Mouse (Mus musculus) intestine, embryonic 14.5 days (tissue): ENCODE results near the gene Shank3. TPM values are rescaled to one million over a fixed set of nuclear protein-coding genes. Genes with fewer than 3 reads are reported as not detected.

Experiments used
- ATAC-seq: fragments of 200-750 bp; cut with Nextera tagmentation; replicated peaks from 2 replicates; pipeline ENCODE4 v1.8.0; 2017; ENCODE audit warnings: low read depth, moderate number of reproducible peaks, moderate TSS enrichment, moderate library complexity; ENCODE audit not compliant: low FRiP score, low TSS enrichment
- DNase-seq: peaks from one replicate; pipeline ENCODE4 v3.0.0-alpha.2; 2018; ENCODE audit warnings: low spot score
- H3K27ac ChIP-seq: fragments of 300-500 bp; sonication (generic); 2 replicates; pipeline ENCODE4 v1.5.1; 2014; ENCODE audit warnings: low read depth, mild to moderate bottlenecking, control low read depth
- H3K27me3 ChIP-seq: fragments of 300-500 bp; sonication (generic); replicated peaks from 2 replicates; pipeline ENCODE4 v1.6.1; 2014; ENCODE audit warnings: low read length, control low read depth; ENCODE audit not compliant: control insufficient read depth, insufficient read depth
- H3K36me3 ChIP-seq: fragments of 300-500 bp; sonication (generic); 2 replicates; pipeline ENCODE4 v1.6.1; 2014; ENCODE audit warnings: low read length, control low read depth; ENCODE audit not compliant: control insufficient read depth, insufficient read depth
- H3K4me1 ChIP-seq: fragments of 300-500 bp; sonication (generic); replicated peaks from 2 replicates; pipeline ENCODE4 v1.6.1; 2014; ENCODE audit warnings: low read length, control low read depth, mixed read lengths; ENCODE audit not compliant: control insufficient read depth, insufficient read depth
- H3K4me2 ChIP-seq: fragments of 300-500 bp; sonication (generic); 2 replicates; pipeline ENCODE4 v1.6.1; 2014; ENCODE audit warnings: low read length
- H3K4me3 ChIP-seq: fragments of 300-500 bp; sonication (generic); 2 replicates; pipeline ENCODE4 v1.5.1; 2014; ENCODE audit warnings: low read depth, low read length, control low read depth, mixed read lengths
- H3K9ac ChIP-seq: fragments of 300-500 bp; sonication (generic); 2 replicates; pipeline ENCODE4 v1.6.1; 2014; ENCODE audit warnings: mild to moderate bottlenecking, low read length
- H3K9me3 ChIP-seq: fragments of 300-500 bp; sonication (generic); 2 replicates; pipeline ENCODE4 v1.6.1; 2016; ENCODE audit warnings: low read length, control low read depth; ENCODE audit not compliant: control insufficient read depth
- WGBS: fragments of 180-500 bp; shearing (Covaris S2); extraction: QIAGEN DNeasy Blood & Tissue Kit; methylation state at CpG from one replicate; pipeline ENCODE4 v1.1.7; 2014; 5-methylcytosine and 5-hydroxymethylcytosine counted together
- polyA plus RNA-seq: library from polyadenylated mRNA; unstranded; fragments of >200 nt; fragmentation: Nextera tagmentation; extraction: Ambion mirVana; gene quantifications from 2 replicates; pipeline ENCODE4 v1.2.1, GENCODE M21; 2014

Gene Shank3
- polyA plus RNA-seq, 1 experiment from 2014 or later, result 2.1 TPM

- 92% methylated on average over 19 of the region's 19 CpGs for WGBS
- Histone ChIP-seq H3K4me1 (0 out of 2 replicates have a peak, but pooled peaks cover 4% of the 10 kb centered on the region), H3K9me3 (no peaks in the 10 kb centered on the region), H3K36me3 (no peaks in the 10 kb centered on the region), H3K9ac (no peak overlapping the region), H3K27me3 (no peaks in the 10 kb centered on the region), H3K4me2 (peak overlapping the region; percentile 86; the same call in 1 of the 2 replicates), H3K27ac (no peak overlapping the region), H3K4me3 (no peak overlapping the region)
- no peak for ATAC-seq
- no peak for DNase-seq
These were observed 24.7 kb upstream of the Shank3 start for GRCm38 (mm10) chr15:89474596-89475292.

GRCm38 (mm10) chr15:89475293-89475600 lies 24.2 kb upstream of the Shank3 start:
- Histone ChIP-seq H3K9ac (no peak overlapping the region; the same call in 1 of the 2 replicates), H3K4me3 (peak overlapping the region; percentile 56), H3K4me1 (0 out of 2 replicates have a peak, but pooled peaks cover 4% of the 10 kb centered on the region), H3K27me3 (no peaks in the 10 kb centered on the region), H3K9me3 (no peaks in the 10 kb centered on the region), H3K36me3 (no peaks in the 10 kb centered on the region), H3K27ac (no peak overlapping the region), H3K4me2 (peak overlapping the region; percentile 86)
- DNase-seq, result no peak
- ATAC-seq, result no peak
- 93% methylated on average over 7 of the region's 7 CpGs for whole genome bisulfite sequencing

DNA sequence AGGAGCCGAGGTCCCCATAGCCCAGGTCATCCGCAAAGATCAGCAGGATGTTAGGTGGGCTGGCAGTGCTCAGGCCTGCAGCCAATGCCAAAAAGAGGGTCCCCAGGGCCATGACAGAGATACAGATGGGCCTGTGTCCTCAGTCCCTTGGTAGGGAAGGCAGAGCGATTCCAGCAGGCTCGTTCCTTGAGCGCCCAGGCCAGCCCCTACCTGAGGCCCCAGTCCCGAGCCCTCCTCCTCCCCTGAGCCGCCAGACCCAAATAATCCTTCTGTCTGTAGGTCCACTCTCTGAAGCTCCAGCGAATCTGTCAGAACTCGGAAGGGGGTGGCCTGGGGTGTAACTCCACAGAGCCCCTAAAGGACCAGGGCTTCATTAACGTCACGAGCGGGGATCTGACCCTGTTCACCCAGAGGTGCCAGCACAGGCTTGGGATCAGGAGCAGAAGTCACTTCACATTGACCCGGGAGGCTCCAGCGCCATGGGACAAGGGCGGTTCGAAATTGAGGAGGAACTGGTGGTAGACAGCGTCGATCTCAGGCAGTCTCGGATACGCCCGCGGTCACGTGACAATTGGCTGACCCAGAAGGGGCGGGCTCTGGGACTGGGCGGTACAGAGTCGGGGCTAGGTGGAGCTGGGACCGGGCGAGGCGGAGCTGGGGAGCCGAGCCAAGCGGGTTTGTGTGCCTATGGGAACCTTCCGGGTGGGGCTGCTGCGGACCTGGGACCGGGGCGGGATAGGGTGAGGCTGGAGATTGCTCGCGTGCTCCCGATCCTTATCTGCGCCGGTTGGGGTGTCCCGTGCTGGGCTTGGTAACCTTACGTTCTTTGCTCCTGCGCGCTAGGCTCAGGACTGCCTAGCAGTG lies 23.6 kb upstream of the Shank3 start:
- peak; percentile 97 for ATAC-seq

DNA sequence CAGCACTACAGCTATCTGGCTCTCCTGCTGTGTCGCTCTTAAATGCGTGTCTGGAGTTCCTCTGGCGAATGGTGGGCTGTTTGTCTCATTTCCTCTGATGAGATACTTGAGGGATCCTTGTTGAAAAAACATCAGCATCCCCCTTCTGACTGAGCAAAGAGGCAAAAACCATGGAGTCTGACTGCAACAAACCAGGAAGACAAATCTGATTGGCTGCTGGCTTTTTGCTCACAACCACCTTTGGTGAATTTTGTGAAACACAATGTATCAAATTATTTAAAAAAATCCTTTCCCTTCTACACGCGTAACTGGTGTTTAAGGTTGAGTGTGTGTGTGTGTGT lies 23.0 kb upstream of the Shank3 start:
- peak overlapping the region; percentile 86 for H3K4me2 ChIP-seq
- no peaks in the 10 kb centered on the region for H3K9me3 ChIP-seq
- DNase-seq (no peak), ATAC-seq (no peak)
- H3K9ac ChIP-seq, result peak overlapping the region; percentile 58
- peak overlapping the region; percentile 56 for H3K4me3 ChIP-seq
- H3K36me3 ChIP-seq, result no peaks in the 10 kb centered on the region
- 0 out of 2 replicates have a peak, but pooled peaks cover 4% of the 10 kb centered on the region for H3K4me1 ChIP-seq
- no peaks in the 10 kb centered on the region for H3K27me3 ChIP-seq
- 9% methylated on average over 5 of the region's 5 CpGs for WGBS
- H3K27ac ChIP-seq, result peak overlapping the region; percentile 70

More for the DNA sequence above, 23.6 kb upstream of the Shank3 start:
- DNase-seq, result peak; percentile 91
- Histone ChIP-seq H3K4me1 (0 out of 2 replicates have a peak, but pooled peaks cover 4% of the 10 kb centered on the region), H3K9me3 (no peaks in the 10 kb centered on the region), H3K4me2 (peak overlapping the region; percentile 86), H3K27ac (peak overlapping the region; percentile 70), H3K9ac (peak overlapping the region; percentile 58), H3K36me3 (no peaks in the 10 kb centered on the region), H3K4me3 (peak overlapping the region; percentile 56), H3K27me3 (no peaks in the 10 kb centered on the region)
- 10% methylated on average over 43 of the region's 44 CpGs for WGBS

DNA sequence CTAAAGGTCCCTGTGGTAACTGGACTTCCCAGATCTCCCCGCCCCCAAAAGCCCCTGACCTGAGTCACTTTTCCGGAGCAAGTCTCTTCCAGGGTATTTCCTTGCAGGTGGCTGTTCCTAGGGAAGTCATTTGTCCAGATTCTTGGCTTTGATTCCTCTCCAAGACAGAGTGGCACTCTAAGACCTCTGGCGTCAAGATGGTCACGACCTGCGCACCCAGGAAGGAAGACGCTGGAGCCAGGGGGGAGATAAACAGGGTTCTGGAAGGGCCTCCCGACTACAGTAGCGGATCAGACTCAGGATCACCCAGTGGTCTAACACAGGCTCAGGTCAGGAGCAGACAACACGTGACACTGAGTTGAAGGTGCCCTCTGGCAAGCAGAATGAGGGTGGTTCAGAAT lies 22.3 kb upstream of the Shank3 start, which contains the start of gene Arsa:
Gene Arsa (minus strand): TSS at position 335 of the 401 bp plus-strand sequence.
- H3K4me3 ChIP-seq, result peak within 1 kb of the TSS; percentile 56
- H3K4me1 ChIP-seq, result 0 out of 2 replicates have a peak, but pooled peaks cover 4% of the 10 kb centered on the region
- DNase-seq, result no peak
- no peaks in the 10 kb centered on the region for H3K27me3 ChIP-seq
- no peak for ATAC-seq
- peak within 1 kb of the TSS; percentile 58 for H3K9ac ChIP-seq
- H3K4me2 ChIP-seq, result peak within 1 kb of the TSS; percentile 86
- H3K27ac ChIP-seq, result peak within 1 kb of the TSS; percentile 70
- H3K36me3 ChIP-seq, result no peaks in the 10 kb centered on the region
- no peaks in the 10 kb centered on the region; the same call in 1 of the 2 replicates for H3K9me3 ChIP-seq
- 31% methylated on average over 9 of the region's 9 CpGs for WGBS

DNA sequence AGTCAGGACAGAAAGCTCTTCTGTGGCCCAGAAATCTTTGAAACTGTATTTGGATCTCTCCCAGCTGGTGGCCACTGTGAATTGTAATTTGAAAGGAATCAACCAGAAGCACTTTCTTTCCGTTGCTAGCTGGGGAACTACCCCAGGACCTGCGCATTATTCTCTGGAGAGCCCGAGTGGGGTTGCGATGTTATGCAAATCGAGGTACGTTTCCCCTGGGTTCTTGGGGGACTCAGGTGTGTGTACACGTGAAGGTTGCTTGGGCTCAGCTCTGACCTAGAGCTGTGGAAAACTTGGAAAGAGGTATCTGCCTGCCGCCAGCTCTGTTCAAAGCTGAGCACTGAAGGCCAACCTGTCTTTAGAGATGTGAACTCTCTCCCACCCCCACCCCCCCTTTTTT lies 21.6 kb upstream of the Shank3 start:
- H3K9ac ChIP-seq, result no peak overlapping the region
- ATAC-seq, result no peak
- DNase-seq, result no peak
- H3K36me3 ChIP-seq, result no peaks in the 10 kb centered on the region
- H3K4me3 ChIP-seq, result no peak overlapping the region
- H3K4me1 ChIP-seq, result 0 out of 2 replicates have a peak, but pooled peaks cover 4% of the 10 kb centered on the region
- no peak overlapping the region for H3K4me2 ChIP-seq
- no peaks in the 10 kb centered on the region for H3K27me3 ChIP-seq
- H3K27ac ChIP-seq, result no peak overlapping the region
- H3K9me3 ChIP-seq, result no peaks in the 10 kb centered on the region; the same call in 1 of the 2 replicates
- 61% methylated on average over 8 of the region's 8 CpGs for WGBS

- Histone ChIP-seq H3K27me3 (no peaks in the 10 kb centered on the region), H3K36me3 (no peaks in the 10 kb centered on the region), H3K4me2 (no peak overlapping the region), H3K9ac (no peak overlapping the region), H3K9me3 (no peaks in the 10 kb centered on the region; the same call in 1 of the 2 replicates), H3K4me1 (0 out of 2 replicates have a peak, but pooled peaks cover 4% of the 10 kb centered on the region), H3K27ac (no peak overlapping the region), H3K4me3 (no peak overlapping the region)
- DNase-seq (no peak), ATAC-seq (no peak)
- 88% methylated on average over 3 of the region's 3 CpGs for WGBS
These were observed 20.8 kb upstream of the Shank3 start for GRCm38 (mm10) chr15:89478622-89479021.

- ATAC-seq (no peak), DNase-seq (no peak)
- no peaks in the 10 kb centered on the region; the same call in 1 of the 2 replicates for H3K9me3 ChIP-seq
- H3K4me3 ChIP-seq, result no peak overlapping the region
- no peak overlapping the region for H3K27ac ChIP-seq
- 0 out of 2 replicates have a peak, but pooled peaks cover 1% of the 10 kb centered on the region for H3K4me1 ChIP-seq
- no peak overlapping the region for H3K9ac ChIP-seq
- H3K4me2 ChIP-seq, result no peak overlapping the region
- H3K27me3 ChIP-seq, result no peaks in the 10 kb centered on the region
- no peaks in the 10 kb centered on the region for H3K36me3 ChIP-seq
- WGBS, result 83% methylated on average over 8 of the region's 8 CpGs
These were observed 18.8 kb upstream of the Shank3 start for GRCm38 (mm10) chr15:89480584-89480983.
